Mouse (Mus musculus) adrenal gland, adult (tissue): Measurements from ENCODE around the gene Casp7.
"Not testable (repeated sequence)": the region's sequence is repeated elsewhere in the genome, so short reads cannot be mapped to it uniquely, and the experiment has no call there.

ENCODE experiments used
- DNase-seq, 2 experiments: peaks; one replicate each; pipeline ENCODE4 v3.0.0; 2022 to 2023; ENCODE audit warnings: low spot score in 1 of 2; ENCODE audit not compliant: inconsistent age in 2 of 2

Casp7 gene

GRCm38 (mm10) chr19:56396669-56397621, at the start of gene Casp7:
Gene Casp7 (plus strand): TSS chr19:56397129.
- DNase-seq: peak; percentile 72 to 90

DNA sequence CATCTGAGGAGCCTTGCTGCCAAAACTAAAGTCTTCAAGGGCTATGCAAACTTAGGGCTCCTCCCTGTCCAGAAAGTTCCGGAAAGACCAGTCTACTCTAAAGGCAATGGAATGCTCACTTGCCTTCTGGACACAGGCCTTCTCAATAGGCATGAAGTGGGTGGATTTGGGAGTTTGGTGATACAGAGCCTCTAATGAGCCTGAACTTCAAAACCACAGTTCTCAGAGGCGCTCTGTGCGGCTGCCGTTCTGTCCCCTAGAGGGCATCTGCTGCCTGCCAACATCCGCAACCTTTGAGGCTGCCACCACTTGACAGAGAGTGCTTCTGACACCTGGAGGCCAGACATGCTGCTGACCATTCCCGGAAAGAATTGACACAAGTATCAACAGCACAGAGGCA, 47.6 kb upstream of the Casp7 start:
- DNase-seq: peak in 1 of 2 experiments; percentile 44

DNA sequence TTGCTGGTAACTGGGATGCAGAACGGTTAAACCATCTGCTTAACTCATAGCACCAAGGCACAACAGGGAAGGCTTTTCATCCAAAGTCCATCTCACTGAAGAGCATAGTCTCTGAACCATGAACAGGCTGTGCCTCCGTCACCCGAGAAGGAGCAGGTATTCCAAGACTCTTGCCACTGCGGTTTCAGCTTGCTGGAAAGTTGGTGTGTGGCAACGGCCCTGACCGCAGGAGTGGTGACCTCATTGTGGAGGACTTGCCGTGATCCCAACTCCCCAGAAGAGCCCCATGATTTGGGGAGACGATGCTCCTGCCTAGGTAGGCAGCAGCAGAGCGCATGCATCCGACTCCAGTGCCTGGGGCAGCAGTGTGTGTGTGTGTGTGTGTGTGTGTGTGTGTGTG, 43.2 kb upstream of the Casp7 start:
- no peak for DNase-seq

DNA sequence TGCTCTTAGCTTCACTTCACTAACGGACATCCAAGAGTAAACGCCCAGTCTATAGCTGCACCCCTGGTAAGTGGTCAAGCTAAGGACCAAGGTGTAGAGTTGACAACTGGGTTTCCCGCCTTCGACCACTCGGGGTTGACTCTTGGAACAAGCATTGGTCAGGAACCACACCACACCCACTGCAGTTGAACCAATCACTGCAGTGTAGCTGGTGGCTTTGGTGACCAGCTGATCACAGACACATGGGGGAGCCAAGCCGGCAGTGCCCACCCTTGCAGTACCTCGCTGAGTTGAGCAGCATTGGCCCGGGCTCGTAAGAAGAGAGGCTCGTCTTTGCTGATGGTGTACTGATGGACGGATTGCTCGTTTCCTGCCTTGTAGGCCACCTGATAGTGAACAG, 41.7 kb upstream of the Casp7 start:
- DNase-seq: no peak

DNA sequence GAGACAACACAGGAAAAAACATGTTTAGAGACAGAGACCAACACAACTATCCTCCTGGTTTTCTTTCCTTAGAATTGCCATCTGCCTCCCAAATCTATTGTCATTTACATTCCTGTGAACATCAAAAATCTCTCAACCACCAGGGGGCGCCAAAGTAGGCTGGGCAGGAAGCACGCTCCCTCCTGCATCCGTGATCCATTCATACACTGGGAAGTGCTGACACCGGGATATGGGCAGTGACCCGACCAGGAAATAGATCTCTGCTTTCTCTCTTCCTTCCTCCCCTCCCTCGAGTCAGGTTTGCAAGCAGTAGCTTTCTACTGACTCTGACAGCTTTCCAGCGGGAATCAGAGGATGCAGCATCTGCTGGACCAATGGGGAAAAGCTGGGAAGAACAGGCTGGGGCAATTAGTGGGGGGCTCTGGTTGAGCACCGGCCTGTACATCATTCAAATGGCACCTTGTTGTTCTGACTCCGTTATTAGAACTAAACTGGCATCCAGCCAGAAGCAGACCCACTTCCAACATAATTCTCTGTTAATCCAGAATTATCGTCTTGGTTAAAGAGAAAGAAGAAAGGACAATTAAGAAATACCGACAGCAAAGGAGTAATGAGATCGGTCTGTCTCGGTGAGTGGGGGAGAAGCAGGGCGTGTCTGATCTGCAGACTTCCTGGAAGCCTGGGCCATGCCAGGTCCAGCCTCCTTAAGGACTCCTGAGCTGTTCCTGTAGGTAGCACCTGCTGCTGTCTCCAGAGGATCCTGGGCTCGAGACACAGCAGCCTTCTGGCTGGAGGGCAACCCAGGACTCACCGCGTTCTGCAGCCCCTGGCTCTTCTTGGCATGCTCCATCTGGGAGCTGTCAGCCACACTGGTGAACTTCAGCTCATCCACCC, 40.2 kb upstream of the Casp7 start:
- peak; percentile 55 to 88 for DNase-seq

DNA sequence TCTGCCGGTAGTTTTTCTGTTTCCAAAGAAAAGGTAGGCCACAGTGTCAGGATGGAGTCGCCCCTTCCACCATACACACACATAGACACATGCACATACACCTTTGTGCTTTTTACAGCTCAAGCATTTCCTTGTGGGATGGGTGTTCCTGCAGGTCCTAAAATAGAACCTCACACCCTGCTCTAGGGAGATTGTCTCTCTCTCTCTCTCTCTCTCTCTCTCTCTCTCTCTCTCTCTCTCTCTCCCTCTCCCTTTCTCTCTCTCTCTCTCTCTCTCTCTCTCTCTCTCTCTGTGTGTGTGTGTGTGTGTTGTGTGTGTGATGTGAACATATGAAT, 39.6 kb upstream of the Casp7 start:
- DNase-seq: not testable (repeated sequence)

- no peak for DNase-seq
Observed at GRCm38 (mm10) chr19:56358890-56359289, 38.0 kb upstream of the Casp7 start.

- no peak for DNase-seq
Observed at GRCm38 (mm10) chr19:56363721-56364460, 33.0 kb upstream of the Casp7 start.

GRCm38 (mm10) chr19:56364563-56364962, 32.4 kb upstream of the Casp7 start:
- no peak for DNase-seq

GRCm38 (mm10) chr19:56366168-56366567, 30.8 kb upstream of the Casp7 start:
- DNase-seq: no peak

- no peak for DNase-seq
Observed at GRCm38 (mm10) chr19:56366625-56367024, 30.3 kb upstream of the Casp7 start.

GRCm38 (mm10) chr19:56367778-56368177, 29.2 kb upstream of the Casp7 start:
- no peak for DNase-seq

- no peak for DNase-seq
Observed at GRCm38 (mm10) chr19:56368912-56369311, 28.0 kb upstream of the Casp7 start.

- no peak for DNase-seq
Observed at GRCm38 (mm10) chr19:56370389-56371150, 26.4 kb upstream of the Casp7 start.

DNA sequence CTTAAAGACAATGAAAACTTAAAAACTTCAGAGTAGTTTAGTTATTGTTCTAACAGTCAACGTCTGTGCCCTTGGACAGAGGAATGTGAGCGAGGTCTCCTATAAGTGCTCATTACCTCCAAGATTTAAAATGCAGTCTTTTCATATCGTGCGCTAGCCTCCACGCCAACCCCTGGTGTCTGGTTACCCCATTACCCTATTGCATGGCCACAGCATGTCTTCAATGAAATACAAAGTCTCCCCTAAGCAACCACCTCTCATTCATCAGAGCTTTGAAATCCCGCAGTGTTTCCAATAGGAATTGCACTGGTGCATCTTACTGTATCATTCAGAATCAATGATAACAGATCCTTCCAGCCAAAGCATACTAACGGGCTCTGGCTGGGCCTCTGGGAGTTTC, 24.7 kb upstream of the Casp7 start:
- DNase-seq: no peak

DNA sequence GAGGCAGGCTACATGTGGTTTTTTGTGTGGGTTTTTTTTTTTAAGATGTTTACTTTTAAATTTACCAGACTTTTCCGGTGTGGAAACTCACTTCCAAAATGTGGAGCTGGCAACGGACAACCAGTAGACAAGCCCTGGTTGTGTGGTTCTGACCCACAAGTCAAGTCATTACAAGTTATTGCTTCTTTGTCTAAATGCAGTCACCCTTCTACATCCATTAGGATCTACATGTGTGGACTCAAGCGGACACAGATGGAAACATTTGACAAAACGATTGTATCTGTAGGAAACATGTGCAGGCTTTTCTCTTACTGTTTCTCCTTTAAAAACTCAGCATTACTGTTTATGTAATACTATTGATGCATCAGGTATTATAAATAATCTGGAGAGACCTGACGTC, 23.7 kb upstream of the Casp7 start:
- DNase-seq: no peak

DNA sequence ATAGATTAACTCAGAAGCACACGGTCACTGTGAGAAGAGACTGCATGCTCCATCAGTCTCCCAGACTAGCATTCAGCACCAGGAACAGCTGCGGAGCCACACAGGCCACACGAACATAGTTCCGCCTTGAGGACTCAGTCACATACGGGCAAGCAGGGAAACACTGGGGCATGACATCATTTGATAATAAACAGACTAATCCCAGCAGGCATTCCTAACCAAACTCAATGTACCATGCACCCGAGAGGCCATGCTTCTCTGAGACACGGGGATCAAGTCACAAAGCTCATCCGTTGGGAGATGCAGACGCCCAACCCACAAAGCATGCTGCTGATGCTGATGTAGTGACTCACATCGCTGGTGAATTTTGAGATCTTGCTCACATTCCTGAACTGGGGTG, 22.9 kb upstream of the Casp7 start:
- no peak for DNase-seq

GRCm38 (mm10) chr19:56378007-56378406, 18.9 kb upstream of the Casp7 start:
- no peak for DNase-seq

GRCm38 (mm10) chr19:56378554-56379172, 18.3 kb upstream of the Casp7 start:
- no peak for DNase-seq

DNA sequence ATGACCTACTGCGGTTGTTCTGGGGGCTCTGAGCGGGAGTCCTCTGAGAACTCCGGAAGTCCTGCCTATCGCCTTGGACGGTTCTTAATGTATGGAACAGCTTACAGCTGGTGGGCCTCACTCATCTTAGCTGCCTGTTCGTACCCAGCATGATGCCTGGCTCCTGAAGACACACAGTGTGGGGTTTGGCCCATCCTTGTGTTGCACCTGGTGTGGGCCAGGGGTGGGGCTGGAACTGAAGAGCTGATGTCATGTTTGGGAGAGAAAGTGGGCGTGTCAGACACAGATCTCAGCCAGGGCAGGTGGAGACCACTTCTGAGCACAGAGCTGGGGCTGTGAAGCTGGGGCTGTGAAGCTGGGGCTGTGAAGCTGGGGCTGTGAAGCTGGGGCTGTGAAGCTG, 16.6 kb upstream of the Casp7 start:
- DNase-seq: no peak
